In genomic region chr1:51069288-51069687, GRCm38 (mm10) we compare ENCODE assay signal across 15 mouse cellular contexts.
"Had no signal": no experiment of that assay in that cellular context is flagged by ENCODE, and none has a peak within 500 bp of the region (broad histone marks: within the 10 kb centered on the region; RNA-seq: fewer than 3 reads in every experiment).

No protein-coding gene starts in this region.

- H3K27me3 ChIP-seq: liver, embryonic 12.5 days; midbrain, embryonic 13.5 days; midbrain, embryonic 15.5 days had no signal

- H3K9ac ChIP-seq: liver, embryonic 12.5 days; liver, embryonic 14.5 days; lung, embryonic 14.5 days; midbrain, embryonic 13.5 days; midbrain, embryonic 15.5 days had no signal

- H3K4me2 ChIP-seq: liver, embryonic 12.5 days; lung, embryonic 14.5 days; midbrain, embryonic 11.5 days; midbrain, embryonic 13.5 days; midbrain, embryonic 15.5 days had no signal

- H3K4me3 ChIP-seq: liver, embryonic 12.5 days; midbrain, embryonic 13.5 days; midbrain, embryonic 15.5 days had no signal

- H3K36me3 ChIP-seq: liver, embryonic 12.5 days; midbrain, embryonic 13.5 days; midbrain, embryonic 15.5 days had no signal

- H3K27ac ChIP-seq: liver, embryonic 12.5 days; liver, embryonic 14.5 days; midbrain, embryonic 13.5 days; midbrain, embryonic 15.5 days had no signal

- H3K9me3 ChIP-seq: liver, embryonic 12.5 days; midbrain, embryonic 13.5 days; midbrain, embryonic 15.5 days had no signal

- H3K4me1 ChIP-seq: liver, embryonic 12.5 days; midbrain, embryonic 13.5 days; midbrain, embryonic 15.5 days had no signal

- DNase-seq: lung, adult 18-20 months; lung, embryonic 14.5 days; lung, postnatal 10 days; lung, postnatal 4 days; right cerebral cortex, postnatal 25 days; right cerebral cortex, postnatal 4 days; spleen, adult 18-20 months; thymus, adult 18-20 months; thymus, postnatal 25 days; thymus, postnatal 4 days had no signal

- ATAC-seq: liver, embryonic 12.5 days; midbrain, embryonic 13.5 days; midbrain, embryonic 15.5 days had no signal
